Comparison of ENCODE assay signal across 8 mouse cellular contexts in genomic region chr11:101171721-101172433, GRCm38 (mm10). TPM values are rescaled to one million over a fixed set of nuclear protein-coding genes. Genes with fewer than 3 reads are reported as not detected.
DNase-seq lines count a peak whose midpoint lies in the region; ATAC-seq lines count a peak whose summit lies in the region.

No protein-coding gene starts in this region.

- peak overlapping the region; percentile 64 for H3K4me2 ChIP-seq in intestine, embryonic 14.5 days (ENCODE audit: low read length)

- H3K9ac ChIP-seq in intestine, embryonic 14.5 days (ENCODE audit: low read length) = peak overlapping the region; percentile 43

- ATAC-seq in intestine, embryonic 14.5 days (replicated peaks; ENCODE audit: low FRiP score, low TSS enrichment, low read depth) = peak; percentile 36; the same call in 1 of the 2 replicates
- ATAC-seq in megakaryocyte-erythroid progenitor cell, adult 5-6 weeks (replicated peaks; ENCODE audit: low FRiP score, low TSS enrichment, poor library complexity, severe bottlenecking) = 0 out of 2 replicates have a peak, but pooled peaks have one; percentile 15

- no peaks in the 10 kb centered on the region for H3K9me3 ChIP-seq in intestine, embryonic 14.5 days (ENCODE audit: control insufficient read depth, low read length)

- intact Hi-C loops in gastrocnemius, postnatal 14 days (cut with DNase I; ENCODE audit: low total_unique reads) = no loop called here
- intact Hi-C loops in left cerebral cortex, postnatal 4 days (cut with DNase I) = no loop called here

- peak; percentile 73 for DNase-seq in layer of hippocampus, adult 11-12 months (ENCODE audit: low spot score)
- DNase-seq in layer of hippocampus, adult 9-10 months (ENCODE audit: low spot score) = no peak
- DNase-seq in cerebellum, postnatal 14 days = peak; percentile 83 to 84
- DNase-seq in gastrocnemius, postnatal 14 days = peak; percentile 70
- peak; percentile 88 for DNase-seq in intestine, embryonic 14.5 days (ENCODE audit: low spot score)
- peak; percentile 78 for DNase-seq in left cerebral cortex, postnatal 4 days
- peak; percentile 46 for DNase-seq in splenic B cell, adult 2 months (ENCODE audit: low read depth, low spot score)

- under 1% methylated on average over 31 of the region's 31 CpGs for WGBS in intestine, embryonic 14.5 days

- H3K4me3 ChIP-seq in intestine, embryonic 14.5 days (ENCODE audit: low read depth, low read length) = peak overlapping the region; percentile 41

- H3K4me1 ChIP-seq in intestine, embryonic 14.5 days (replicated peaks; ENCODE audit: control insufficient read depth, insufficient read depth, low read length) = peaks cover 46% of the 10 kb centered on the region

- peaks cover 35% of the 10 kb centered on the region for H3K27me3 ChIP-seq in intestine, embryonic 14.5 days (replicated peaks; ENCODE audit: control insufficient read depth, insufficient read depth, low read length)
- peaks cover 3% of the 10 kb centered on the region for H3K27me3 ChIP-seq in splenic B cell, adult 2 months (ENCODE audit: control insufficient read depth, insufficient read depth, low read length, poor library complexity, severe bottlenecking)

- H3K27ac ChIP-seq in intestine, embryonic 14.5 days (ENCODE audit: low read depth) = peak overlapping the region; percentile 85

- H3K36me3 ChIP-seq in intestine, embryonic 14.5 days (ENCODE audit: control insufficient read depth, insufficient read depth, low read length) = peaks cover 12% of the 10 kb centered on the region
- H3K36me3 ChIP-seq in splenic B cell, adult 2 months (ENCODE audit: control insufficient read depth, insufficient read depth, low read length, poor library complexity, severe bottlenecking) = no peaks in the 10 kb centered on the region

RNA-seq across cellular contexts. Expression of gene Plekhh3, which starts 0.7 kb away (rescaled TPM):
- total RNA-seq in gastrocnemius, postnatal 14 days (2021) = 10 to 100 TPM; 22.0 to 26.9 TPM
- polyA plus RNA-seq in intestine, embryonic 14.5 days (2014; fragmentation: Nextera tagmentation; extraction: Ambion mirVana) = 12.8 and 13.8 TPM in 2 replicates
- 1 to 10 TPM; 5.6 to 6.1 TPM for total RNA-seq in left cerebral cortex, postnatal 4 days (2021)
- total RNA-seq in megakaryocyte-erythroid progenitor cell, adult 5-6 weeks (2014; fragmentation: Nextera tagmentation) = not detected in 2 replicates
- not detected in 2 replicates for total RNA-seq in megakaryocyte-erythroid progenitor cell, adult 5-6 weeks (2017)

RNA-seq across cellular contexts. Expression of gene Cntnap1, which starts 1.6 kb away (rescaled TPM):
- total RNA-seq in gastrocnemius, postnatal 14 days (2021) = 1 to 10 TPM; 1.8 to 2.4 TPM
- polyA plus RNA-seq in intestine, embryonic 14.5 days (2014; fragmentation: Nextera tagmentation; extraction: Ambion mirVana) = 1.2 and 1.4 TPM in 2 replicates
- 1 to 10 TPM; 4.8 to 7.4 TPM for total RNA-seq in left cerebral cortex, postnatal 4 days (2021)
- not detected in 2 replicates for total RNA-seq in megakaryocyte-erythroid progenitor cell, adult 5-6 weeks (2014; fragmentation: Nextera tagmentation)
- total RNA-seq in megakaryocyte-erythroid progenitor cell, adult 5-6 weeks (2017) = 0.15 TPM in 1 of 2 replicates, not detected in the other

RNA-seq across cellular contexts. Expression of gene Ccr10, which starts 3.4 kb away (rescaled TPM):
- total RNA-seq in gastrocnemius, postnatal 14 days (2021) = under 1 TPM in 1 of 2 experiments, not detected in 1; 0.12 TPM
- 0.23 TPM in 1 of 2 replicates, not detected in the other for polyA plus RNA-seq in intestine, embryonic 14.5 days (2014; fragmentation: Nextera tagmentation; extraction: Ambion mirVana)
- total RNA-seq in left cerebral cortex, postnatal 4 days (2021) = not detected
- not detected in 2 replicates for total RNA-seq in megakaryocyte-erythroid progenitor cell, adult 5-6 weeks (2014; fragmentation: Nextera tagmentation)
- total RNA-seq in megakaryocyte-erythroid progenitor cell, adult 5-6 weeks (2017) = not detected in 2 replicates

RNA-seq across cellular contexts. Expression of gene Tubg2, which starts 16.2 kb away (rescaled TPM):
- total RNA-seq in gastrocnemius, postnatal 14 days (2021) = 1 to 10 TPM; 3.1 to 4.6 TPM
- 5.8 and 7.4 TPM in 2 replicates for polyA plus RNA-seq in intestine, embryonic 14.5 days (2014; fragmentation: Nextera tagmentation; extraction: Ambion mirVana)
- total RNA-seq in left cerebral cortex, postnatal 4 days (2021) = 10 to 100 TPM; 38.6 to 41.6 TPM
- total RNA-seq in megakaryocyte-erythroid progenitor cell, adult 5-6 weeks (2014; fragmentation: Nextera tagmentation) = not detected in 2 replicates
- not detected in 2 replicates for total RNA-seq in megakaryocyte-erythroid progenitor cell, adult 5-6 weeks (2017)

RNA-seq across cellular contexts. Expression of gene Tubg1, which starts 52.1 kb away (rescaled TPM):
- 10 to 100 TPM; 26.3 to 31.2 TPM for total RNA-seq in gastrocnemius, postnatal 14 days (2021)
- 71.2 and 73.8 TPM in 2 replicates for polyA plus RNA-seq in intestine, embryonic 14.5 days (2014; fragmentation: Nextera tagmentation; extraction: Ambion mirVana)
- total RNA-seq in left cerebral cortex, postnatal 4 days (2021) = 10 to 100 TPM; 42.9 TPM
- total RNA-seq in megakaryocyte-erythroid progenitor cell, adult 5-6 weeks (2014; fragmentation: Nextera tagmentation) = 51.9 and 55.2 TPM in 2 replicates
- total RNA-seq in megakaryocyte-erythroid progenitor cell, adult 5-6 weeks (2017) = 28.7 and 42.7 TPM in 2 replicates

Comparison
In these comparisons a context has a peak if more than half of its experiments do, and no peak if none do; other contexts are left out.
1. RNA of gene Plekhh3, which starts 0.7 kb away (total RNA-seq): 22.0 to 26.9 TPM in gastrocnemius, postnatal 14 days and 5.6 to 6.1 TPM in left cerebral cortex, postnatal 4 days; not detected in megakaryocyte-erythroid progenitor cell, adult 5-6 weeks; every median in the first group is over 4 times any median in the second.